Comparison of ENCODE assay signal across 22 mouse cellular contexts in the genomic region with DNA sequence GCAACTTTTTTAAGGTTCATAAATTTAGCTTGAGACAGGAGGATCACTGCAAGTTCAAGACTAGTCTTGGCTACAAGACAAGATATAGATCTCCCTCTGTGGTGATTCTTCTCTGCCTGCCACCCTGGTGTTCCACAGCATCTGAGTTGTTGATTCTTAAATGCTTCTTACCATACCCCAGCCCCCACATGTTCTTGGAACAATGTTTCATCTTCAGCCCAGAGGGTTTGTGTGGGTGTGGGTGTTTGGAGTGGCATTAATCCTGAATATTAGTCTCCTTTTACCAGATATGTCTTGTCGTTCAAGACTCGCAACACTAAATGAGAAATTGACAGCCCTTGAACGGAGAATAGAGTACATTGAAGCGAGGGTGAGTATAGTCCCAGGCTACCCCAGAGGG. TPM values are rescaled to one million over a fixed set of nuclear protein-coding genes. Genes with fewer than 3 reads are reported as not detected.
DNase-seq lines count a peak whose midpoint lies in the region; TF ChIP-seq lines count a peak whose summit lies in the region.
"Had no signal": no experiment of that assay in that cellular context is flagged by ENCODE, and none has a peak within 500 bp of the region (broad histone marks: within the 10 kb centered on the region; RNA-seq: fewer than 3 reads in every experiment).

No protein-coding gene starts in this region.

- TF ChIP-seq POLR2A in cortical plate, adult 2 months (IDR thresholded peaks at IDR 0.05; ENCODE audit: extremely low read depth, insufficient read depth, low read length) = no peak

- H3K4me3 ChIP-seq in left cerebral cortex, adult 2 months = no peak overlapping the region
- H3K4me3 ChIP-seq in cortical plate, adult 2 months (ENCODE audit: insufficient read depth, low read length) = no peak overlapping the region
- H3K4me3 ChIP-seq: embryonic facial prominence, embryonic 10.5 days; embryonic facial prominence, embryonic 12.5 days; forebrain, embryonic 13.5 days; forebrain, embryonic 15.5 days had no signal

- H3K4me1 ChIP-seq in cortical plate, adult 2 months (ENCODE audit: control insufficient read depth, insufficient read depth, low read length) = peaks cover 10% of the 10 kb centered on the region
- H3K4me1 ChIP-seq: embryonic facial prominence, embryonic 10.5 days; embryonic facial prominence, embryonic 12.5 days; forebrain, embryonic 13.5 days; forebrain, embryonic 15.5 days had no signal

- TF ChIP-seq CTCF in left cerebral cortex, adult 2 months (IDR thresholded peaks at IDR 0.05) = no peak
- TF ChIP-seq CTCF in cortical plate, adult 2 months (IDR thresholded peaks at IDR 0.05; ENCODE audit: extremely low read depth, insufficient read depth, low read length) = no peak

- DNase-seq in left cerebral cortex, adult 2 months (ENCODE audit: extremely low spot score in 1 of 2, low spot score in 2 of 2) = no peak
- DNase-seq in left cerebral cortex, postnatal 4 days = no peak
- DNase-seq in testis, postnatal 14 days (ENCODE audit: low spot score) = peak; percentile 68
- no peak for DNase-seq in testis, postnatal 10 days (ENCODE audit: low spot score)
- no peak for DNase-seq in urinary bladder, postnatal 10 days (ENCODE audit: low spot score)
- DNase-seq: adrenal gland, adult 2 months; adrenal gland, postnatal 10 days; adrenal gland, postnatal 25 days; cerebellum, adult 11-12 months; cerebellum, adult 2 months; cerebellum, adult 9-10 months; cerebellum, postnatal 10 days; cerebellum, postnatal 25 days; forebrain, postnatal 0 days had no signal

- peak overlapping the region; percentile 86 for H3K27ac ChIP-seq in left cerebral cortex, adult 2 months
- H3K27ac ChIP-seq in cortical plate, adult 2 months (ENCODE audit: insufficient read depth, low read length) = peak overlapping the region; percentile 48; the same call in 1 of the 2 replicates
- H3K27ac ChIP-seq: embryonic facial prominence, embryonic 10.5 days; embryonic facial prominence, embryonic 12.5 days; forebrain, embryonic 13.5 days; forebrain, embryonic 15.5 days had no signal

- intact Hi-C loops in left cerebral cortex, adult 2 months (cut with DNase I) = loop anchor here (2.0 kb wide), 1 partner anchor 93 kb away; no protein-coding TSS in a partner anchor
- intact Hi-C loops in left cerebral cortex, postnatal 4 days (cut with DNase I) = no loop called here

RNA-seq across cellular contexts. Expression of gene Vhl, which starts 8.3 kb away (rescaled TPM):
- 10 to 100 TPM; 41.5 to 43.0 TPM for total RNA-seq in left cerebral cortex, adult 2 months (2021)
- total RNA-seq in left cerebral cortex, postnatal 4 days (2021) = 10 to 100 TPM; 50.0 to 61.8 TPM
- polyA plus RNA-seq in cortical plate, adult 2 months (2012; rRNA removed) = 55.1 and 67.8 TPM in 2 replicates

RNA-seq across cellular contexts. Expression of gene Brk1, which starts 10.9 kb away (rescaled TPM):
- 100 to 1,000 TPM; 221 to 228 TPM for total RNA-seq in left cerebral cortex, adult 2 months (2021)
- total RNA-seq in left cerebral cortex, postnatal 4 days (2021) = 100 to 1,000 TPM; 166 to 181 TPM
- 425 and 442 TPM in 2 replicates for polyA plus RNA-seq in cortical plate, adult 2 months (2012; rRNA removed)

RNA-seq across cellular contexts. Expression of gene Fancd2os, which starts 15.0 kb away (rescaled TPM):
- not detected for total RNA-seq in left cerebral cortex, adult 2 months (2021)
- total RNA-seq in left cerebral cortex, postnatal 4 days (2021) = under 1 TPM in 1 of 2 experiments, not detected in 1; 0.28 TPM
- polyA plus RNA-seq in cortical plate, adult 2 months (2012; rRNA removed) = 0.19 and 0.21 TPM in 2 replicates
- total RNA-seq: adrenal gland, postnatal 10 days; common myeloid progenitor, adult 5-6 weeks; forebrain, postnatal 0 days had no signal
- polyA plus RNA-seq: cerebellum, adult 2 months; embryonic facial prominence, embryonic 14.5 days; forebrain, embryonic 11.5 days; forebrain, embryonic 13.5 days; forebrain, postnatal 0 days had no signal

RNA-seq across cellular contexts. Expression of gene Irak2, which starts 22.8 kb away (rescaled TPM):
- total RNA-seq in left cerebral cortex, adult 2 months (2021) = 10 to 100 TPM; 21.6 to 25.6 TPM
- total RNA-seq in left cerebral cortex, postnatal 4 days (2021) = 1 to 10 TPM; 7.9 to 8.1 TPM
- polyA plus RNA-seq in cortical plate, adult 2 months (2012; rRNA removed) = 23.7 and 24.7 TPM in 2 replicates
